Mouse (Mus musculus) brain, embryonic 14.5 days (tissue): Measurements from ENCODE around the gene Rgma. TPM values are rescaled to one million over a fixed set of nuclear protein-coding genes. Genes with fewer than 3 reads are reported as not detected.

Source experiments
- DNase-seq: peaks from one replicate; pipeline ENCODE4 v3.0.0-alpha.2; 2011; ENCODE audit warnings: low read depth
- CTCF ChIP-seq: fragments of 200-500 bp; IDR thresholded peaks from 2 replicates; pipeline ENCODE4 v1.5.1; 2012; ENCODE audit warnings: inconsistent platforms, mild to moderate bottlenecking, moderate library complexity, borderline replicate concordance; ENCODE audit not compliant: insufficient read depth, insufficient read length; ENCODE audit errors: extremely low read depth
- POLR2A ChIP-seq: fragments of 200-500 bp; IDR thresholded peaks from 2 replicates; pipeline ENCODE4 v1.6.1; 2012; ENCODE audit warnings: mild to moderate bottlenecking, inconsistent platforms, borderline replicate concordance; ENCODE audit not compliant: poor library complexity, insufficient read depth, insufficient read length, severe bottlenecking; ENCODE audit errors: extremely low read depth
- polyA plus RNA-seq: library from polyadenylated mRNA; depleted of rRNA; stranded (reverse); fragments of >200 nt; gene quantifications from 2 replicates; pipeline ENCODE4 v1.2.3, GENCODE M21; 2012; rRNA removed

Gene Rgma
- polyA plus RNA-seq, 1 experiment = 142 TPM

GRCm38 (mm10) chr7:73467741-73468140 lies 92.4 kb downstream of the Rgma start:
- DNase-seq = no peak
- TF ChIP-seq POLR2A (no peak), CTCF (no peak)

Other genes with a start within 250 kb of the Rgma start
- 51.8 and 54.9 TPM in 2 replicates for gene Chd2, start 166.3 kb downstream of the Rgma start, polyA plus RNA-seq